Mouse (Mus musculus) heart, adult 2 months (tissue): ENCODE measurements at regions not wholly inside any gene's neighbourhood (a gene's known extent, or its start where the extent isn't known, plus 50 kb on each side); places are given as distances from the start of the nearest gene placed in this dataset.

ENCODE experiments used
- CTCF ChIP-seq: fragments of 200-600 bp; IDR thresholded peaks from 2 replicates; pipeline ENCODE4 v1.8.1; 2022; ENCODE audit warnings: antibody characterized with exemption, mild to moderate bottlenecking, moderate library complexity
- POLR2A ChIP-seq: fragments of 200-500 bp; IDR thresholded peaks from 2 replicates; pipeline ENCODE4 v1.6.1; 2011; ENCODE audit warnings: mild to moderate bottlenecking, low read depth, low read length, control low read depth; ENCODE audit not compliant: insufficient read depth

DNA sequence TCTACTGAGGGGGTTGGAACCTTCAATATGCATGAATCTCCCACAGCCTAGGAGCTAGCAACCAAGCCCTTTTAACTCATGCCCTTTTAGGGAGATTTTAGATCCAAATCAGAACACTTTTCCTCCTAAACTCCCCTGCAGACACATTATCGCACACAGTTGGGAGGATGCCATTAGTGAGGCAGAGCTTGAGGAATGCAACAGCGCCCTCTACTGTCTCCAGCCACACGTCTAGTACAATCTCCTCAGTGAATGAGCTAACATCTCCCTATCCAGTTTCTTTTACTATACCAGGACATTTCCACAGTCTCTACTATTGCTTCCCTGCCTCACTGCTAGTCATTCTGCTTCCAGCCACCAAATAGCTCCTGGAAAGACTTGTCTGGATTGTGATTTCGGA is 59.3 kb downstream of the 1700080O16Rik start:
- no peak for TF ChIP-seq POLR2A
- TF ChIP-seq CTCF: peak; percentile 82
